Mouse (Mus musculus): Measurements from ENCODE around the gene Zfp408. TPM values are rescaled to one million over a fixed set of nuclear protein-coding genes. Genes with fewer than 3 reads are reported as not detected.

Zfp408 gene
- 4.9 and 5.2 TPM in 2 replicates for total RNA-seq (2015)
- total RNA-seq (2017), result 9.2 and 11.1 TPM in 2 replicates

DNA sequence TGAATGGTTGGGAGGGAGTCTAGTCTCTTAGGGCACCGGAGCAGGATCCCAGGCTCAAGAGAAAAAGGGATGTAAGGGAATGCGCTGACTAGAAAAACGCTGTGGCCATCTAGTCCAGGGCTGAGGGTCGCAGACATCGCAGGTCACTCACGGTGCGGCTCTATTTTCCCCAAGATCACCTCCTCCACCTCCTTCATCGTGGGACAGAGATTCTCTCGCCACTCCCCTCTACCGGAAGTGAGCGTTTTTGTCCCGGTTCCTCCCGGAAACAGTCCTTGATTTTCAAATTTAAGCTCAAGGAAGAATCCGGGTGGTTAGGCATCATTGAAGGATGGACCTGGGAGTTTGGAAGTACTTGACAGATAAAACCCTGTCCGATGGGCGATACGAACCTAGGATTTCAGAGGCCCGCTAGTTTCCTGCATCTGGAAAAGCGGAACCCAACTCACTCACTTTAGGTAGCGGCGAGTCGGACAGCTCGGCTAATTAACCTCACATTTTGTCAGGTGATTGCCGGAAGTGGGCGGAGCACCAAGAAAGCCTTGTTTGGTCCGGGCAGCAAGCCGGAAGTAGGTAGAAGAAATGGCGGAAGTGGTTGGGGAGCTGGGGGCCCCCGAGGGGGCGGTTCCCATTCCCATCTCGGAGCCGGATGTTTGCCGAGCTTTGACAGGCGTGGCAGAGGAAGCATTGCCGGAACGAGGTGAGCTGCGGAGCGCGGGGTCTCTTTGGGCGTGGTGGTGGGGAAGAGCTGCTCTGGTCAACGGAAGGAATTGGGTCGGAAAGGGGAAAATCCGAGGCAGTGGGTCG is at the start of gene Zfp408, which contains the start of gene Arhgap1:
Gene Zfp408, minus strand, starts transcription at position 239 of the 807 bp plus-strand sequence.
Gene Arhgap1, plus strand, starts transcription at position 308 of the 807 bp plus-strand sequence.
- peak; percentile 91 for ATAC-seq (replicated peaks; ENCODE audit: poor library complexity)

DNA sequence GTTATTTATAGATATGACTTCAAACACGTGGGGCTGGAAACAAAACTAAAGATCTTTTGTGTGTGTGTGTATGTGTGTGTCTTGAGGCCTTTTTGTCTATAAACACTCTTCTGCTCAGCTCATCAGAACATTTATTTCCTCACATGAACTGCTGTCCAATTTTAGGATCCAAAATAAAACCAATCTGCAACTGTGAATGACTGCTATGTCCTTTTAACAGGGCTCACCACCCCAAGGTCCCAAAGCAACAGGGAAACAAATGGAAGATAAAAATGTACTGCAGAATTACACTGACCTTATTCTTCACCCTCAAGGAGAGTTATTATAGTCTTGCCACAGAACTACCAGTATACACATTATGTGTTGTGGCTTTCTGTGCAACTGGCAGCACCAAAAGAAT is 49.6 kb upstream of the Zfp408 start:
- ATAC-seq (replicated peaks; ENCODE audit: poor library complexity), result no peak

DNA sequence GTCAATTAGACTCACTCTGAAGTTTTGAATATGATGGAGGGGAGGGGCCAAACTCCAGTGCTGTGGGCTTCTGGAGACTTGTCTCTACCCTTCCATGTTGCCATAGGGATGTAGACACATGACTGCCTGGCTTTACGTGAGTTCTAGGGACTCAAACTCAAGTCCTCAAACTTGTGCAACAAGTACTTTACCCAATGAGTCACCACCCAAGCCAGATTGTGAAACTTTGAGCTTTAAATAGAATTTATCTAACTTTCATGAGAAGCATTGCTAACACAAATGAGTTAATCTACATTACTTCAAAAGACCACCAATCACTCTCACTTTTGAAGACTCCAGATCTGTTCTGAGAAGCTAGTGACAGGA is 46.6 kb upstream of the Zfp408 start:
- peak; percentile 95 for ATAC-seq (replicated peaks; ENCODE audit: poor library complexity)

DNA sequence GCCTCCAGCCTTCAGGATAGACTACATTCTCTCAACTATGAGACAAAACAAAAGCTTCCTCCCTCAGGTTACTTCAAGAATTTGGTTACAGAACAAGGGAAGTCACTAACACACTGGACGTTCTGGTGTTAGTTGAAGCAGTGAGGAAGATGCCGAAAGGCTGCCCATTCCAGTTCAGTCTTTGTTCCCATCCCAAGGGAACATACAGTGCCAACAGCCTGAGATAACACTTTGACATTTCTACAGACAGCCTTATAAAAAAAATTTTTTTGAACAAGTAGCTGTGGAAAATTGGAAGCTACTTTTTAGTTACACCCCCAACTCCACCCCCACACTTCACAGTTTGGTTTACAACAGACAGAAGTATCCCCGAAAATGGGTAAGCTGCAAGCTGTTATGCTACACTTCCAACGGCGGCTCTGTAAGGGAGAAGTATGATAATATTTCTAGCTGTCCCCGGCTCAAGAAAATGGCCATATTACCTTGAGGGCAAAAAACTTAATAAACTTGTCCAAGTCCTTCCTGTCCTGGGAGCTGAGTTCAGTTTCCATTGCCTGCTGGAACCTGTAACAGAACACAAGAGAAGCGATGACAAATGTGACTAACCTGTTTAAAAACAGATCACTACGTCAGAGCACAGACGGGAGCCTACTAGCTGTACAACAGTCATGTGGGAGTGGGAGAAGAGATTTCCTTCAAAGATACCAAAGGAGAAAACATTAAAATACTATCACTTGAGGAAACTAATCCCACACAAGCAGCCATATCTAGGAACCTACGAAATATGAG is 46.0 kb upstream of the Zfp408 start:
- no peak for ATAC-seq (replicated peaks; ENCODE audit: poor library complexity)

DNA sequence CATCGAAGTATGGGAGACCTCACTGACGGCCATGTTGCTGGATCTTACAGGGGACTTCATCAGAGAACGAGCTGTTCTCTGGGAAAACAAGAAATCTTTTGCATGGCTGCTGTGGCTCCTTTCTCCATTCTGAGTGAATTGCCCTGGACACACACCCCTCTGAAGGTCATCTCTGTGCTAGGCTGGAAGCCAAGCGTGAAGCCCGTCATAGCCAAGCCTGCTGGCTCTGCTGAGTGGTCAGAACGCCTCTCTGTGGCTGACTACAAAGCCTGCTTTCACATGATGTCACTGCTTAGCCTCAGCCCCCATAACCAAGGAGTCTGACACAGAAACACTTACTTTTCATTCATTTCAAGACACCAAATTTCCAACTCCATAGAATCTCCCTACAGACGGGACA is 39.9 kb upstream of the Zfp408 start:
- ATAC-seq (replicated peaks; ENCODE audit: poor library complexity), result no peak

DNA sequence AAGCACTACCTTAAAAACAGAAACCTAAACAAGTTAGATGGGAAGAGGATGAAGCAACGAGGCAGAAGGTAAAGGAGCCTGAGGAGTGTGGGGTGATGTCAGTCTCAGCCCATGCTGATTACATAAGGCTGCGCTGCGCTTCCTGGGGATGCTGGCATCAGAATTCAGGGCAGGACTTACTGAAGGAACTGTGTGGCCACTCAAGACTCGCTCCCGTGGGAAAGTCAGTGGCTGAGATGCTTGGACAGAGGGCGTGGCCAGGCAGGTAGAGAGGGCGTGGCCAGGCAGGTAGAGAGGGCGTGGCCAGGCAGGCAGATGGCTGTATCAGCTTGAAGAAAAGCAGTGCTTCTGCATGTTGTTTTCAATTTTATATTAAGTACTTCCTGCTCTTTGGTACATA is 34.3 kb upstream of the Zfp408 start:
- ATAC-seq (replicated peaks; ENCODE audit: poor library complexity), result no peak

DNA sequence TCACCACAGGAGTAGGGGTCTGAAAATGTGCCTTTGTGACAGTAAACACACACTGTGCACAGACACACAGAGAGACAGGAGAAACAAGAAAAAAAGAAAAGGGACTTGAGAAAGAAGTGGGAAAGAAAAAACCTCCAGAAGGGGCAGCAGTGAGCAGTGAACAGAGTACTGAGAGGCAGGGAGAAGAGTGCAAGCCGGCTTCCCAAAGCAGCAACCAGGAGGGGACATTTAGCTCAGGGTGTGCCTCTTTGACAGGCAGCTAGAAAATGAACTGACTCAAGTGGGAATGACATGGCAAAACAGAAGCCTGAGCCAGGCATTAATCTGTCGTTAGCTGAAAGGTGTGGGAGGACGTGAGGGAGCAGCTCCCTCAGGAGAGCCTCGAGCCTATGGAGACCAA is 33.3 kb upstream of the Zfp408 start:
- ATAC-seq (replicated peaks; ENCODE audit: poor library complexity), result peak; percentile 94

DNA sequence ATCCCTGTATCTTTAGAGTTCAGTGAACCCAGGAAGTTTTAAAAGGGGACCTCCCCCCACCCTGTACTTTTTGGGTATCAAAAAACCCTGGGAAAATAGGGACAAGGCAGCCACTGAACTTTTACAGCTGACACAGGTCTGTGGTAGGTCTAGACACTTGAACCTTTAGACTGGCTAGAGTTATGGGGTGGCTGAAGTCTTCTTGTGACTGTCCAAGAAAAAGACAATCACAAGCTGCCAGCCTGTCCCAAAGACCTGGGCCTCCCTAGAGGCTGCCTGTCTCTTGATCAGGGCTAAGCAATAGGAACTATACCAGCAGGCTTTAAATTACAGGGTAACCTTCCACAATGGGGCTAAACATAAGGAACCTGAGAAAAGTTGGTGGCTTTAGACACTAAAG is 27.4 kb upstream of the Zfp408 start:
- no peak for ATAC-seq (replicated peaks; ENCODE audit: poor library complexity)

DNA sequence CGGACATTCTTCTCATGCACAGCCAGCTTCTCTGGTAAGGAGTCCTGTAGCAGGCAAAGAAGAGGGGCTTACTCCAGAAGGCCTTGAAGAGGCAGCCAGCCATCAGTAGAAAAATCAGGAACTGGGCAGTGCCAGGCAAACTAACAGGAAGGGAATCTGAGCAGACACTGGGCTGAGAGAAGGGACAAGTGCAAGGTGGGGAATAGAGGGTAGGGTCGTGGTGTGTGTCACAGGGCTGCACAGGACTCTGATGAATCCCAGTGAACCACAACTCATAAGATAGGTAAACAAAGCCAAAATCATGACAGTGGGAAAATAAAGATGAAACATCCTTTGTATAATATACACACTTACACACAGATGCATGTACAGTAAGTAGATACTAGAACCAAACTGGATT is 26.8 kb upstream of the Zfp408 start:
- no peak for ATAC-seq (replicated peaks; ENCODE audit: poor library complexity)

DNA sequence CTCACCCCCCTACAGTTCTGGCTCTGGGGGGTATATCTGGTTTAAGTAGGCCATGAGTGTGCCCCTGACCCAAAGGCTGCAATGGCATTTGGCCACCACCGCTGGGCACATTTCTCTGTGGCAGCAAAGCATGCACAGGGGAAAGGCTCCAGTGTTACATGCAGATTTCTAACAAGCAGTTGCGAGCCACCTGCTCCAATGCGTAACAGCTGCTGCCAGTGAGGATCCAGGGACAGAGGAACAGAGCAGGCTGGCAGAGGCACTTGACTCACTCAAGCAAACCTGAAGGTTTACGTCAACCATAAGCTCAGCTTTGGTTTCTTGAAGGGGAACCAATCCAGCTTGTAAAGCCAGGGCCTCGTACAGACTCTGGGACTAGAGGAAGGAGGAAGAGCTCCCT is 25.3 kb upstream of the Zfp408 start:
- ATAC-seq (replicated peaks; ENCODE audit: poor library complexity), result no peak

DNA sequence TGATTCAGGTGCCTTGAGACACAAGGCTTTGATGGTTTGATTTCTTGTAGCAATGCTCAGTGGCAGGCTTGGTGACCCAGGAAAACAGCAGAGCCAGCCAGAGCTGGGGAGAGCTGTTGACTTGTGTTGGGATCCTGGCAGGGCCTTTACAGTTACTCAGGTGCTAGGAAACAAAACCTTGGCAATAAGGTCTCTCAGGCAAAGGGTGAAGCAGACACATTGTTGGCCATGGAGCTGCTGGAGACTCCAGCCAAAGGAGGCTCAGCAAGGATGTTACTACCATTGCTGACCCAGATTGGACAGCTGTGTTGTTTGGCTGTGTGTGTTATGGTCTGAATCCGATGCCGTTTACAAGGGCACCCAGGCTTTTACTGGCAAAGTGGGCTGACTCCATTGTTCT is 24.0 kb upstream of the Zfp408 start:
- ATAC-seq (replicated peaks; ENCODE audit: poor library complexity), result no peak

DNA sequence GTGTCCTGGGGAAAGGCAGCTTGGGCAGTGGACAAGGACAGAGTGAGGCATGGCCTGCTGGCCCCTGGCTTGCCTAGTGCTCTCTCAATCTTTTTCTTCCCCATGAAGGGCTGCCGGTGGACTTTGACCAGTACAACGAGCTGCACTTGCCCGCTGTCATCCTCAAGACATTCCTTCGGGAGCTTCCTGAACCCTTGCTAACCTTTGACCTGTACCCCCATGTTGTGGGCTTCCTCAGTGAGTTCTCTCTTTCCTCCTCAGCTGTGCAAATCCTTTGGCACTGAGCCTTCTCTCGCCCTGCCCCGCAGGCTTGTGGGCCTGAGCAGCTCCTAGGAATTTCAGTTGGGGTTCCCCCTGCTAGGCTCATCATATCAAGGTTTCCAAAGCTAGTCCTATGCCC is 20.4 kb upstream of the Zfp408 start:
- ATAC-seq (replicated peaks; ENCODE audit: poor library complexity), result no peak

DNA sequence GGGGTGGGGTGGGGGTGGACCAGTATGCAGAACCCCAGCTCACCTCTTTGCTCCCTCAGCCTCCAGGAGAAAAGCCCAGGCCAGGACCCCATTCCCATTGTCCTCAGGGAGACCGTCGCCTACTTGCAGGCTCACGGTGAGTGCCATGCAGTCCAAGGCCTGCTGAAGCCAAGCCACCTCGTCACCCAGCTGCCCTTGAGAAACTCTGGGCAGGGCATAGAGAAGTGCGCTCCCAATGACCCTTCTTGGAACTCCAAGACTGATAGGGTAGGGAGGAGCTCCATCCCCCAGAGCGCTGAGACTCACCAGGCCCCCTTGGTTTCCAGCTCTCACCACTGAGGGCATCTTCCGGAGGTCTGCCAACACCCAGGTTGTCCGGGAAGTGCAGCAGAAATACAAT is 19.7 kb upstream of the Zfp408 start:
- ATAC-seq (replicated peaks; ENCODE audit: poor library complexity), result no peak

DNA sequence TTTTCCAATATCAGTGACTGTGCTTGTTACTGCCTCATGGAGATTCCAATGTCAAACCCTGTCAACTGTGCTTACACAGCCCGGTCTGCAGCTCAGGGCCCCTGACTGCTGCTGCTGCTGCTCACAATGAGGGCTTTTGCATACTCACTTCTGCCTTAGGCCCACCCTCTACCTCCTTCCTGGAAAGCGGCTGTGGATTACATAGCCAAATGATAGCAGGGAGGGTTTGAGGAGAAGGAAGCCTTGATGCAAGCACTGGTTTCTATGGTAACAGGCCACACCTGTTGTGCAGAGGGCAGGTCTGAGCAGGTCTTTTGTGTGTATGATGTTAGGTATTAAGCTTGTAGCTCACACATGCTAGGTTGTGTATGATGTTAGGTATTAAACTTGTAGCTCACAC is 18.2 kb upstream of the Zfp408 start:
- no peak for ATAC-seq (replicated peaks; ENCODE audit: poor library complexity)

DNA sequence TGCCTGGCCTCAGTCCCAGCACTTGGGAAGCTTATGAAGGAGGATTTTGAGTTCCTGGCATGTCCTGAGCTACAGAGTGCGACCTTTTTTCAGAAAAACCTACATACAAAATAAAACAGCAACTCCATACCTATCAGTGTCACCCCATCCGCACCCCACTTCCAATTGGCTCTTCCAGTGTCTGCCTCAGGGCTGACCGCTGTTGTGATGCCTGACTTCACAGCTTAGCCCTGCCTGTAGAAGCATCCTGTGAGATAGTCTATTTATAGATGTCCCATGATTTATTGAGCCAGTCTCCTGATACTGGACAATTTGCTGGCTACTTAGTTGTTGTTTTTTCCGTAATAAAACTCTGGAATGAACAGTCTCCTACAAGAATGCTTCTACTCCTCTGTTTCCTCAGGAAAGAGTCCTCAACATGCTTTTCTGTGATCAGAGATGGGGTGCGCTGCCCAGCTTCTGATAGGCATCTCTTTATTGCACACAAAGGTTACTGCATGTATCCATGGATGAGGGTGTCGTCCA is 16.9 kb upstream of the Zfp408 start:
- ATAC-seq (replicated peaks; ENCODE audit: poor library complexity), result no peak

DNA sequence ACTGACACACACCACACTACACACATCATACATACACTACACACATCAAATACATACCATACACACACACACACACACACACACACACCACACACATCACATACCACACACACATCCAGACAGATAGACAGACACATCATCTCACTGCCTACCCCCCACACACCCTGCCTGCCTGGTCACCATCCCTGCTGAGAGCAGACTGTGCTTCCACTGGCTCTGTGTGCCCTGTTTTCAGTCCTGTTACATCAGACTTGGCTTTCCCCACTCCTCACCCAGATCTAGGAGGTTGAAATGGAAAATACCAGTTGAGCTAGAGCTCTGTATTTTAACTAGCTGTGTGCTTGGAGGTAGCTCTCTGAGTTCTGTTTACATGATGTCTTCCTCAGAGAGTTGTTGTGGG is 15.2 kb upstream of the Zfp408 start:
- no peak for ATAC-seq (replicated peaks; ENCODE audit: poor library complexity)

DNA sequence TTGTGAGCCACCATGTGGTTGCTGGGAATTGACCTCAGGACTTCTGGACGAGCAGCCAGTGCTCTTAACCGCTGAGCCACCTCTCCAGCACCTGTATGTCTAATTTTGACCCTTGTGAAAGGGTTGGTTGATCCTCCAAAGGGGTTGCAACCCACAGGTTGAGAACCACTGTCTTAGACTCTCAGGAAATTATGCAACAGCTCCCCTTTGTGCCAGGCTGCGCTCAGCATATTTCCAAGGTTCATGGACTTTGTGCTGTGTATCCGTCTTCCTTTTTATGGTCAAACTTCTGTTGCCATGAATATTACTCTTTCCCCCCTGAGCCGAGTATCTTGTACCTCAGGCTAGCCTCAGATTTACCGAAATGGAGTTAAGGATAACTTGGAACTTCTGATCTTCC is 11.4 kb upstream of the Zfp408 start:
- peak; percentile 29; the same call in 1 of the 2 replicates for ATAC-seq (replicated peaks; ENCODE audit: poor library complexity)

DNA sequence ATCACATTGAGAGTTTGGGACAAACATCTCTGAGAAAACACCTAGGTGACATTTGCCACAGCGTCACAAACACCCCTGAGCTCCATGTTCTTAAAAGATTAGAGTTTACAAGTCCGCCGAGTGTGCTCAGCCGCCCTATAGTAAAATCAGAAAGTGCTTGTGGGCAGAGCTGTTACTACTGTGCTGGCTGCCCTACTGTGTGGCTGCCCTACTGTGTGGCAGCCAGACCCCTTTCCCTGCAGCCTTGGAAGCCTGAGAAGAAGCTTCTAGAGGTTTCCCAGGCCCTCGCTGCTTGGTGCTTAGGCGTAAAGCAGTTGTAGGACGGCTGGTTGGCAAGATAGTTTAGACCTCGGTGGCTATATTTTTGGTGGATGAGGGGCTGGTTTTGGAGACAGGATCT is 10.1 kb upstream of the Zfp408 start:
- ATAC-seq (replicated peaks; ENCODE audit: poor library complexity), result no peak

DNA sequence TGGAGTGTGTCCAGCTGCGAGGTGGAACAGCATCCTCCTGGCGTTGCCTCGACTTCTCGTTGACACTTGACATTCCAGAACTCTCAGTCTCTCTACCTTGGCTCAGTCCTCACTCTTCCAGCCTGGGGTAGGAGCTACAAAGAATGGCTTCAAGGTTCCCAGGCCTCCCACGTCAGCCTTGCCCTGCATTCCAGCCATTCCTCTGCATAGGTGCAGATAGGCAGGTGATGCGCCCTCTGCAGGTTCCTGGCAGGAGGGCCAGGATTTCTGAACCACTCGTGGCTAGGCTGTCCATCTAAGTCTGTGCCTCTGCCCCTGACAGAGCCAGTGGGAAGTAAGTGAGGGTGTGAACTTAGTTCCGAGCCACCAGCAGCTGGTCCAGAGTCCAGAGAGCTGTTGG is 7.2 kb upstream of the Zfp408 start:
- peak; percentile 52; the same call in 1 of the 2 replicates for ATAC-seq (replicated peaks; ENCODE audit: poor library complexity)

DNA sequence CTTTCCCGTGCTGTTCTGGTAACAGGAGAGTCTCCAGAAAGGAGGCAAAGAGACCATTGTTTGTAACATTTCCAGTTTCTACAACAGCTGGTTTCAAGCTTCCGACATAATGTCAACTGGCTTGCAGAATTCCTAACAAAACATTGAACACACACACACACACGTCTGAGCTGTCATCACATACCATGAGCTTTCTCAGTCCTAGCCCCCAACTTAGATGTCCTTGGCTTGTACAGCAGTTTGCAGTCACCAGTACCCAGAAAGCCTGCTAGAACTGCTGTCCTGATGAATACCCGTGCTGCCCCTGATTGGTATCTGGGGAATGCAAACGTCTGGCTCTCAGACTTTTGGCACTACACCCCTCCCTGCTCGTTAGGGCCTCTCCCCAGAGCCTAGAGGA is 6.2 kb upstream of the Zfp408 start:
- ATAC-seq (replicated peaks; ENCODE audit: poor library complexity), result no peak

DNA sequence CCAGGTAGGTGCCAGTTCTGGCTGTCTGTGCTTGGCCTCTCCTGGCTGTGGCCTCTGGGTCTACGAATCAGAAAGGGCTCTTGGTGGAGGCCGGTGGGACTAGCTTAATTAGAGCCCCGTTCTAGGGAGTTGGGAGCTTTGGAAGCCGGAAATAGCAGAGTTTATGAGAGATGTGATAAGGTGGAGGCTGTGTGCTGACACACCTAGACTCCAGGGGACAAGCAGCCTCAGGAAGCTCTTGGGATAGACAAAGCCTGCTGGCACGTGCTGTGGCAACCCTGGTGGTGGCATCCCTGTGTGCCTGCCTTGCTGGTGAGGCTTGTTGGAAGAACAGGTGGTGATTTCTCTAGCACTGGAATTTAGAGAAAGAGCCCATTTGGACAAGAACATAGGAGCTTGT is 5.8 kb upstream of the Zfp408 start:
- no peak for ATAC-seq (replicated peaks; ENCODE audit: poor library complexity)

DNA sequence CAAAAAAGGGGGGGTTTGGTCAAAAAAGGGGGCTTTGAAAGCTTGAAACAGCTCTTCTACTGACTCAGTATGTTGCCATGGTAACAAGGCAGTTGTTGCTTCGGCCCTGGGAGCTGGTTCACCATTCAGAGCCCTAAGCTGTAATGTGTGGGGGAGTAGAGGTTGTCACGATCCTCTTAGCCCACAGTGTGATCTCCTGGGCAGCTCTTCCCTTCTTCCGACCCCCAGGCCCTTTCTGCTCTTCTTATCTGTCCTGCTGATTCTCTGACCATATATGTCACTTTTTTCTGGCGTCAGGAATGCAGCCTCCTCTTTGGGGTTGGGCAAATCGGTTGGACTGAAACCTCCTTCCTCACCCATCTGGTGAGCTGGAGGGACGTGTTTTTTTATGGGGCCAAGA is 3.3 kb upstream of the Zfp408 start:
- ATAC-seq (replicated peaks; ENCODE audit: poor library complexity), result no peak

Data from megakaryocyte progenitor cell, adult 5-6 weeks (primary cell).